Mouse (Mus musculus) forebrain, embryonic 14.5 days (tissue): ENCODE measurements around the gene Zfp809. TPM values are rescaled to one million over a fixed set of nuclear protein-coding genes. Genes with fewer than 3 reads are reported as not detected.

ENCODE experiments used
- ATAC-seq: fragments of 200-750 bp; cut with Nextera tagmentation; 2 replicates; pipeline ENCODE4 v1.8.0; 2017; ENCODE audit warnings: mild to moderate bottlenecking, moderate library complexity
- DNase-seq: peaks from one replicate; pipeline ENCODE4 v3.0.0-alpha.2; 2015; ENCODE audit warnings: low spot score
- H3K27ac ChIP-seq: fragments of 300-500 bp; sonication (generic); 2 replicates; pipeline ENCODE4 v1.5.1; 2014; ENCODE audit warnings: low read depth, mild to moderate bottlenecking, control low read depth, low read length, moderate library complexity
- H3K27me3 ChIP-seq: fragments of 300-500 bp; sonication (generic); replicated peaks from 2 replicates; pipeline ENCODE4 v1.6.1; 2014; ENCODE audit warnings: low read length, control low read depth, mixed read lengths; ENCODE audit not compliant: control insufficient read depth, insufficient read depth
- H3K36me3 ChIP-seq: fragments of 300-500 bp; sonication (generic); 2 replicates; pipeline ENCODE4 v1.6.1; 2014; ENCODE audit warnings: low read length, control low read depth; ENCODE audit not compliant: control insufficient read depth, insufficient read depth
- H3K4me1 ChIP-seq: fragments of 300-500 bp; sonication (generic); 2 replicates; pipeline ENCODE4 v1.6.1; 2014; ENCODE audit warnings: antibody characterized with exemption, low read length, control low read depth; ENCODE audit not compliant: control insufficient read depth, insufficient read depth
- H3K4me2 ChIP-seq: fragments of 300-500 bp; sonication (generic); 2 replicates; pipeline ENCODE4 v1.6.1; 2014; ENCODE audit warnings: mild to moderate bottlenecking, control low read depth, low read length
- H3K4me3 ChIP-seq: fragments of 300-500 bp; sonication (generic); 2 replicates; pipeline ENCODE4 v1.5.1; 2014; ENCODE audit warnings: low read depth, low read length, control low read depth
- H3K9ac ChIP-seq: fragments of 300-500 bp; sonication (generic); 2 replicates; pipeline ENCODE4 v1.6.1; 2014; ENCODE audit warnings: mild to moderate bottlenecking, low read length, control low read depth, moderate library complexity
- H3K9me3 ChIP-seq: fragments of 300-500 bp; sonication (generic); replicated peaks from 2 replicates; pipeline ENCODE4 v1.6.1; 2016; ENCODE audit warnings: low read length, control low read depth, mixed read lengths; ENCODE audit not compliant: control insufficient read depth
- WGBS: fragments of 180-500 bp; shearing (Covaris S2); extraction: QIAGEN DNeasy Blood & Tissue Kit; methylation state at CpG from one replicate; pipeline ENCODE4 v1.1.7; 2014; 5-methylcytosine and 5-hydroxymethylcytosine counted together
- polyA plus RNA-seq: library from polyadenylated mRNA; unstranded; fragments of >200 nt; fragmentation: Nextera tagmentation; extraction: Ambion mirVana; gene quantifications from 2 replicates; pipeline ENCODE4 v1.2.1, GENCODE M21; 2014

Zfp809 gene
- 8.9 and 12.9 TPM in 2 replicates for polyA plus RNA-seq

DNA sequence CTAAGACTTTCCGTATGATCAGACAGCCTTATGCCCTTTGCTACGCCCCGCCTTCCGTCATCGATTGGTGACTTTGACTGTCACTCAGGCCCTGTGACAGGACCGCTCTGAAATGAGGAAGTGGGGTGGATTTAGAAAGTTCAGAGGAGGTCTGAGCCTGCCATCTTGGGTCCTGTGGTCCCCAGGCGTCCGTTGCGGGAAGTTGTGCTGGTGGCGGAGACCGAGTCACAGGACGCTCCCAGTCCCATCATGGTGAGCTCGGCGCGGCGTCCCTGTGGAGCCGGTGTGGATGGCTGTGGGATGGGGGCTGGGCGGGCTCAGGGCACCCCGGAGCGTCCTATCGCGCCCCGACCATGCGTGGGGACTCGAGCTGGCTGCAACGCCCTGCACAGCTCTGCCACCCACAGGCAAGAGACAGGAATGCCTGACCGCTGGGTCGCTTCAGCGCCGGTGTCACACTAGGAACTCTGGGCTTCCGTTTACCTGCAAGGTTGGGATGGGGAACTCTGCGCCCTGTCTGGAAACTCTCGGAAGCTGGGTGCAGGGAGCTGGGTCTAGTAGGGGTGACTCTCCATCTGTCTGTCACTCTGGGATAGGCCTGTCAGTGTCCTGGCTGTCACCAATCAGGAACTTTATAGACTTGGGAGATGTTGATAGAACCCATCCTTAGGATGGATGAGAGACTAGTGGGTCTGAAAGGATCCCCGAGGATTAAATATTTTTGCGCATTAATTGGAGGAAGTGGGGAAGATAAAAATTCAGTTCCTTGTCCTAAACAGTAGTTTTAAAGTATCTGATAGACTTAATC lies at the start of gene Zfp809:
Gene Zfp809, plus strand, starts transcription at position 134 of the 808 bp plus-strand sequence.
- peak within 1 kb of the TSS; percentile 79 for H3K27ac ChIP-seq
- H3K4me1 ChIP-seq, result no peaks in the 10 kb centered on the region
- H3K4me2 ChIP-seq, result peak within 1 kb of the TSS; percentile 70
- H3K9me3 ChIP-seq, result no peaks in the 10 kb centered on the region
- DNase-seq, result peak; percentile 98
- H3K4me3 ChIP-seq, result peak within 1 kb of the TSS; percentile 69
- 2% methylated on average over 35 of the region's 35 CpGs for WGBS
- H3K27me3 ChIP-seq, result no peaks in the 10 kb centered on the region
- peak; percentile 99 for ATAC-seq
- peak within 1 kb of the TSS; percentile 73 for H3K9ac ChIP-seq
- no peaks in the 10 kb centered on the region for H3K36me3 ChIP-seq

GRCm38 (mm10) chr9:22188025-22188611 lies 37.4 kb upstream of the Zfp809 start, which contains the start of gene Zfp872:
TSS of gene Zfp872 (plus strand) at chr9:22188090.
- WGBS, result 14% methylated on average over 38 of the region's 43 CpGs
- peak; percentile 67 for DNase-seq
- Histone ChIP-seq H3K9me3 (0 out of 2 replicates have a peak, but pooled peaks cover 2% of the 10 kb centered on the region), H3K4me3 (peak within 1 kb of the TSS; percentile 41), H3K36me3 (no peaks in the 10 kb centered on the region), H3K27me3 (0 out of 2 replicates have a peak, but pooled peaks cover 4% of the 10 kb centered on the region), H3K4me1 (no peaks in the 10 kb centered on the region), H3K27ac (no peak within 1 kb of the TSS), H3K4me2 (peak within 1 kb of the TSS; percentile 65), H3K9ac (peak within 1 kb of the TSS; percentile 40)
- peak; percentile 87 for ATAC-seq

GRCm38 (mm10) chr9:22196412-22196811 lies 29.1 kb upstream of the Zfp809 start:
- H3K27ac ChIP-seq, result no peak overlapping the region
- H3K4me2 ChIP-seq, result no peak overlapping the region
- WGBS, result 47% methylated on average over 5 of the region's 5 CpGs
- no peaks in the 10 kb centered on the region for H3K36me3 ChIP-seq
- H3K9me3 ChIP-seq, result peaks cover 10% of the 10 kb centered on the region
- no peak overlapping the region for H3K4me3 ChIP-seq
- no peak overlapping the region for H3K9ac ChIP-seq
- DNase-seq (no peak), ATAC-seq (no peak)
- H3K27me3 ChIP-seq, result no peaks in the 10 kb centered on the region
- H3K4me1 ChIP-seq, result no peaks in the 10 kb centered on the region

- no peak overlapping the region for H3K27ac ChIP-seq
- H3K27me3 ChIP-seq, result no peaks in the 10 kb centered on the region
- no peaks in the 10 kb centered on the region for H3K4me1 ChIP-seq
- ATAC-seq, result no peak
- WGBS, result 63% methylated on average over 2 of the region's 2 CpGs
- H3K4me2 ChIP-seq, result no peak overlapping the region
- no peak overlapping the region for H3K4me3 ChIP-seq
- DNase-seq, result no peak
- no peaks in the 10 kb centered on the region for H3K36me3 ChIP-seq
- no peaks in the 10 kb centered on the region for H3K9me3 ChIP-seq
- H3K9ac ChIP-seq, result no peak overlapping the region
These were observed 11.7 kb upstream of the Zfp809 start for GRCm38 (mm10) chr9:22213785-22214194.

GRCm38 (mm10) chr9:22214549-22214948 lies 11.0 kb upstream of the Zfp809 start:
- no peak for ATAC-seq

DNA sequence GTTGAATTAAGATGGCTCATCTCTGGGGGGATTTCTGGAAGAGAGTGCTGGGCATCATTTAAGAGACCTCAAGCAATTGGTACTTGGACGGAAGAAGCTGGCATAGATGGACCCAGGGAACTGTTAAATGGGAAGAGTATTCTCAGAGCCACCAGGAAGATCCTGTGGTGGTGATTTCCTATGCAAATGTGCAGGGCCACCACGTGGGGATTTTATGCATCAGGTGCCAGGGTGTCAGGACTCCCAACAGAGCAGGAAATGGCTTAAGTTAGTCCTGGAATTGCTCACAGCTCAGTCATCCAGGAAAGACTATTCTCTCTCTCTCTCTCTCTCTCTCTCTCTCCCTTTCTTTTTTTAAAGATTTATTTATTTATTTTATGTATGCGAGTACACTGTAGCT lies 8.8 kb upstream of the Zfp809 start:
- no peak overlapping the region for H3K4me2 ChIP-seq
- no peaks in the 10 kb centered on the region for H3K9me3 ChIP-seq
- H3K9ac ChIP-seq, result no peak overlapping the region
- H3K27ac ChIP-seq, result no peak overlapping the region
- no peaks in the 10 kb centered on the region for H3K36me3 ChIP-seq
- no peak for ATAC-seq
- H3K4me3 ChIP-seq, result no peak overlapping the region
- DNase-seq, result no peak
- H3K4me1 ChIP-seq, result no peaks in the 10 kb centered on the region
- H3K27me3 ChIP-seq, result no peaks in the 10 kb centered on the region
- WGBS, result 56% methylated on average over 3 of the region's 3 CpGs

More at GRCm38 (mm10) chr9:22214549-22214948, 11.0 kb upstream of the Zfp809 start:
- WGBS, result 91% methylated on average over 2 of the region's 2 CpGs
- Histone ChIP-seq H3K4me2 (no peak overlapping the region), H3K27ac (no peak overlapping the region), H3K36me3 (no peaks in the 10 kb centered on the region), H3K27me3 (no peaks in the 10 kb centered on the region), H3K9me3 (no peaks in the 10 kb centered on the region), H3K9ac (no peak overlapping the region), H3K4me1 (no peaks in the 10 kb centered on the region), H3K4me3 (no peak overlapping the region)
- DNase-seq, result no peak

DNA sequence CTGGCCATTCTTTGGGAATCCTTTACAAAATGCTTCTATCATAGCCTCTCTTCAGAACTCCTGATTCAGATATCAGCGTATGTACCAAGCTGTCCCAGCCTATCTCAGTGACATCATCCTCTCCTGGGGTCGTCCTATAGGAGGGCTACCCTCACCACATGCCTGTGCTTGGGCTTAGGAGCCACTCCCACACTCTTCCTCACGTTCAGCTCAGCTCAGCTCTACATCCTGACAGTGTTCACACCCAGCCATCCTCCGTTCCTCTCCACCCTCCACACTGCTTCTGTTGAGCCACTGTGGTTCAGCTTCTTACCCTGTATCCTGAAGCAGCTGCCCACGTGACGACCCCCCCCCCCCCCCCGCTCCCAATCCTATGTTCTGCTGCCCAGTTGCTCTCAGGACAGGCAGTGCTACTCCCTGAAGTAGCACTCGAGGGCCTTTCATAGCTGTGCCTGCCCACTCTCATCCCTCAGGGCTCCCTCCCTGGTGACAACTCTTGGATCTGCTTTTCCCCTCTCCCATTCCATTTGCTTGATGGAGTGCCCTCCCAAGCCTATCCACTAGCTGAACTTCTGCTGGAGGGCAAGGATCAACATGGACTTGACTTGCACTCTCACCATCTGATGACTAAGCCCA lies 7.5 kb upstream of the Zfp809 start:
- 49% methylated on average over 8 of the region's 8 CpGs for WGBS

DNA sequence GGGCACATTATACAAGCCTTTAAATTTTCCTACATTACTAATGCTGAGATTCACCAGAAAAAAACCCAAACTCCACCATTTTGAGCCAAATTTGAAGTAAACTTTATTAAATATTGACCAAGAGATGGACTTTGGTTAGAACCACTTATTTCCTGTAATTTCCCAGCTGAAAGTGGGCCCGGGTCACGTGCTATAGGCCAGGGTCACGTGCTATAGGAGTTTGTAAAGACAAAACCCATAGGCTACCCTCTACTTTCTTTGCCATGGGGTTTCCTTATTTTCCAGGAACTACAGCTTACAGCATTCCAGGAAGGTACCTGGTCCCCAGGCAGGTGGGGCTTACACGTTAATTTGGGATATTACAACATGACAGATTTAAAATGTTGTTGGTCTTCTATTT lies 1.4 kb upstream of the Zfp809 start:
- Histone ChIP-seq H3K4me1 (no peaks in the 10 kb centered on the region), H3K9ac (no peak overlapping the region), H3K27me3 (no peaks in the 10 kb centered on the region), H3K4me3 (no peak overlapping the region), H3K36me3 (no peaks in the 10 kb centered on the region), H3K9me3 (no peaks in the 10 kb centered on the region), H3K27ac (no peak overlapping the region), H3K4me2 (no peak overlapping the region)
- DNase-seq (no peak), ATAC-seq (no peak)
- WGBS, result 94% methylated on average over 4 of the region's 4 CpGs

More for the DNA sequence above, 7.5 kb upstream of the Zfp809 start:
- Histone ChIP-seq H3K4me3 (no peak overlapping the region), H3K4me1 (no peaks in the 10 kb centered on the region), H3K4me2 (no peak overlapping the region), H3K27me3 (no peaks in the 10 kb centered on the region), H3K36me3 (no peaks in the 10 kb centered on the region), H3K9me3 (no peaks in the 10 kb centered on the region), H3K27ac (no peak overlapping the region), H3K9ac (no peak overlapping the region)
- DNase-seq (no peak), ATAC-seq (no peak)
